Mouse (Mus musculus) intestine, embryonic 14.5 days (tissue): ENCODE measurements at regions not wholly inside any gene's neighbourhood (a gene's known extent, or its start where the extent isn't known, plus 50 kb on each side); places are given as distances from the start of the nearest gene placed in this dataset.

Source experiments
- ATAC-seq: fragments of 200-750 bp; cut with Nextera tagmentation; replicated peaks from 2 replicates; pipeline ENCODE4 v1.8.0; 2017; ENCODE audit warnings: low read depth, moderate number of reproducible peaks, moderate TSS enrichment, moderate library complexity; ENCODE audit not compliant: low FRiP score, low TSS enrichment
- DNase-seq: peaks from one replicate; pipeline ENCODE4 v3.0.0-alpha.2; 2018; ENCODE audit warnings: low spot score
- H3K27ac ChIP-seq: fragments of 300-500 bp; sonication (generic); 2 replicates; pipeline ENCODE4 v1.5.1; 2014; ENCODE audit warnings: low read depth, mild to moderate bottlenecking, control low read depth
- H3K27me3 ChIP-seq: fragments of 300-500 bp; sonication (generic); replicated peaks from 2 replicates; pipeline ENCODE4 v1.6.1; 2014; ENCODE audit warnings: low read length, control low read depth; ENCODE audit not compliant: control insufficient read depth, insufficient read depth
- H3K36me3 ChIP-seq: fragments of 300-500 bp; sonication (generic); 2 replicates; pipeline ENCODE4 v1.6.1; 2014; ENCODE audit warnings: low read length, control low read depth; ENCODE audit not compliant: control insufficient read depth, insufficient read depth
- H3K4me1 ChIP-seq: fragments of 300-500 bp; sonication (generic); replicated peaks from 2 replicates; pipeline ENCODE4 v1.6.1; 2014; ENCODE audit warnings: low read length, control low read depth, mixed read lengths; ENCODE audit not compliant: control insufficient read depth, insufficient read depth
- H3K4me2 ChIP-seq: fragments of 300-500 bp; sonication (generic); 2 replicates; pipeline ENCODE4 v1.6.1; 2014; ENCODE audit warnings: low read length
- H3K4me3 ChIP-seq: fragments of 300-500 bp; sonication (generic); 2 replicates; pipeline ENCODE4 v1.5.1; 2014; ENCODE audit warnings: low read depth, low read length, control low read depth, mixed read lengths
- H3K9ac ChIP-seq: fragments of 300-500 bp; sonication (generic); 2 replicates; pipeline ENCODE4 v1.6.1; 2014; ENCODE audit warnings: mild to moderate bottlenecking, low read length
- H3K9me3 ChIP-seq: fragments of 300-500 bp; sonication (generic); 2 replicates; pipeline ENCODE4 v1.6.1; 2016; ENCODE audit warnings: low read length, control low read depth; ENCODE audit not compliant: control insufficient read depth
- WGBS: fragments of 180-500 bp; shearing (Covaris S2); extraction: QIAGEN DNeasy Blood & Tissue Kit; methylation state at CpG from one replicate; pipeline ENCODE4 v1.1.7; 2014; 5-methylcytosine and 5-hydroxymethylcytosine counted together

DNA sequence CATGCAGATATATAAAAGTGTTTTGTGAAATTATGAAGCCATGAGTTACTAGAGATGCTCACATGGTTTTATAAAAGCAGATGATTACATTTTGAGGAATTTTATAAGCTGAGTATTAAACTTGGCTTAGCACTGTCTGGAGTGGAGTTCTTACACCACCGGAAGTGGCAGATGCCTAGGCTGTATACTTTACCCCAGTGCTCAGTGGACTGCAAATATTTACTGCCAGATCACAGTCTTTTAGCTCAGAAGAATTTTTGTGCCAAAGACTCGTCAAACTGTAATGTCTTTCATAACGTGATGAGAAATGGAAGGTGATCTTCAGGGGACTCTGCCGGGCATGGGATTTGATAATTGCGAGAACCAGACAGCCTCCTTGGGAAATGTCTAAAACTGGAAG, 136.1 kb upstream of the 9330182O14Rik start:
- Histone ChIP-seq H3K9me3 (no peaks in the 10 kb centered on the region), H3K4me2 (no peak overlapping the region), H3K27me3 (no peaks in the 10 kb centered on the region), H3K27ac (no peak overlapping the region), H3K4me1 (no peaks in the 10 kb centered on the region; the same call in 1 of the 2 replicates), H3K4me3 (no peak overlapping the region), H3K36me3 (no peaks in the 10 kb centered on the region), H3K9ac (no peak overlapping the region)
- no peak for DNase-seq
- WGBS = 37% methylated on average over 5 of the region's 5 CpGs
- no peak for ATAC-seq

DNA sequence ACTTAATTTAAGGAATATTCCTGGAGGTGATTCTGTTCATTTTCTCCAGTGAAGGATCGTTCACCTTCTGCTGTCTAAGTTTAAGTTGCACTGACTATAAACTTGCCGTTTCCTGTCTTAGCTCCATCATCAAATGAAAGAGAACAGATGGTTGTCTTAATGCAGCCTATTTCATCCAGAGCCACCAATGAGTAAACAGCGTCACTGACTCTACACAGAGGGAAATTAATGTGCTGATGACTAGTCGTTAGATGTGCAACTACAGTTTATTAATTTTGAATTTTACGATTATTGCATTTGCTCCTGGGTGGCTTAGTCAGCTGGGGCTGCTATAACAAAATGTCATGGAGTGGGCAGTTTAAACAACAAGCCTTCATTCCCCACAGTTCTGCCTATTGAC, 134.1 kb upstream of the 9330182O14Rik start:
- no peaks in the 10 kb centered on the region for H3K36me3 ChIP-seq
- DNase-seq = no peak
- no peak for ATAC-seq
- no peak overlapping the region for H3K4me3 ChIP-seq
- no peak overlapping the region for H3K4me2 ChIP-seq
- H3K9me3 ChIP-seq = no peaks in the 10 kb centered on the region
- no peak overlapping the region for H3K27ac ChIP-seq
- no peaks in the 10 kb centered on the region; the same call in 1 of the 2 replicates for H3K4me1 ChIP-seq
- no peaks in the 10 kb centered on the region for H3K27me3 ChIP-seq
- 39% methylated on average over 5 of the region's 5 CpGs for WGBS
- H3K9ac ChIP-seq = no peak overlapping the region

DNA sequence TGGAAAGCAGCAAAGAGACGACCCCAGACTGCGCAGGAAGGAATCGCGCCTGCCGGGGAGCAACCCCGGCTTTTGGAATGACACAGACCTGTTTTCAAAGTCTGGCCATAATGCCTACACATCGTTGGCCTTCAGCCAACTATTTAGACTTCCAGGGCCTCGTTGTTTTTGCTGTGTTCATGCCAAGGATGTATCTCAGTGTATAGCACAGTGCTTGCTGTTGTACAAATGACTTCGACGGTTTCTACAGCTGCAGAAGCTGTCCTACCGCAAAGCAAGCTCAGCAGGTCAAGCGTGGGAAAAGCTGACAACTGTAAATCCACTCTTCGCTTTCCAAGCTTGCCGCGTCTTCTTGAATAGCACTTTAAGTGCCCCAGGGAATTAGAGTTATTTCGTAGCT, 129.1 kb upstream of the 9330182O14Rik start:
- H3K9ac ChIP-seq = no peak overlapping the region
- DNase-seq (no peak), ATAC-seq (no peak)
- H3K4me2 ChIP-seq = no peak overlapping the region
- H3K27me3 ChIP-seq = no peaks in the 10 kb centered on the region
- H3K36me3 ChIP-seq = no peaks in the 10 kb centered on the region
- no peak overlapping the region for H3K27ac ChIP-seq
- H3K4me3 ChIP-seq = no peak overlapping the region
- WGBS = 71% methylated on average over 16 of the region's 16 CpGs
- H3K9me3 ChIP-seq = no peaks in the 10 kb centered on the region
- H3K4me1 ChIP-seq = no peaks in the 10 kb centered on the region; the same call in 1 of the 2 replicates

DNA sequence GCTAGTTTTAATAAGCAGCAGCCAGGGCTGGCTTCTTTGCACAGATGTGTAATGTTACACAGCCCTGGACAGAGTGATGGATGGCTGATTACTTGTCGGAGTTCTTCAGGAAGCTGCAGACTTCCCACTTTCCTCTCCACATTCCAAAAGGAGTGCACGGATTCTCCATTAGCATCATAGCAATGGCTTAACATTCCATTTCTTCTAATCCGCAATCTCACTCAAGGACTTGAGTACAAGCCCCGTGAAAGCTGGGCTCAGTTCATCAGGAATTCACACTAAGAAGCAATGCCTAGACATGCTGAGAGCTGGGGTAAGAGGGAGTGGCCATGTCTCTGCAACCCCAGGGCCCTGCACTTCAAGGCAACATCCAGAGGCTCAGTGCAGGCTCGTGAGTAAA, 126.3 kb upstream of the 9330182O14Rik start:
- Histone ChIP-seq H3K4me2 (0 out of 2 replicates have a peak overlapping the region, but pooled peaks have one; percentile 1), H3K9ac (no peak overlapping the region), H3K27ac (no peak overlapping the region), H3K27me3 (no peaks in the 10 kb centered on the region), H3K4me1 (no peaks in the 10 kb centered on the region), H3K4me3 (no peak overlapping the region), H3K9me3 (no peaks in the 10 kb centered on the region), H3K36me3 (no peaks in the 10 kb centered on the region)
- DNase-seq (no peak), ATAC-seq (no peak)
- WGBS = 10% methylated on average over 5 of the region's 5 CpGs

DNA sequence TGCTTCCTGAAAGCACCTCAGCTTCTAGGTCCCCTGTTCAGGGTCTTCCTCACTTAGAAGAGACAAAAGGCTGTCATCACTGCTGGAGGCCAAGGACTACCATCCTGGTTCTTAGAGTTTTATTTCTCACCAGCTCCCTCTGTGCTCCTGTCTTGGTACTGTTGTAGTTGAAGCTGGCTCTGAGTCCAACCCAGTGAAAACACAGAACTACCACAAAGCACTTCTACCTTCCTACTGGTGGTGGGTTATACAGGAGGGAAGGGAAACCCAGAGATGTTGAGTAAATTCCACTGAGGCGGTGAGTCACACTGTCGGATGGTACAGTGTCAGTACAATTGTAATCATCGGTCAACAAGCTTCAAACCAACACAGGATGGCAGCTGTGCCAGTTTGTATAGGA, 120.3 kb upstream of the 9330182O14Rik start:
- Histone ChIP-seq H3K4me1 (peaks cover 9% of the 10 kb centered on the region), H3K4me3 (no peak overlapping the region), H3K27me3 (no peaks in the 10 kb centered on the region), H3K4me2 (no peak overlapping the region), H3K27ac (no peak overlapping the region), H3K36me3 (no peaks in the 10 kb centered on the region), H3K9ac (no peak overlapping the region), H3K9me3 (no peaks in the 10 kb centered on the region)
- no peak for ATAC-seq
- no peak for DNase-seq
- WGBS = 95% methylated on average over 3 of the region's 3 CpGs

DNA sequence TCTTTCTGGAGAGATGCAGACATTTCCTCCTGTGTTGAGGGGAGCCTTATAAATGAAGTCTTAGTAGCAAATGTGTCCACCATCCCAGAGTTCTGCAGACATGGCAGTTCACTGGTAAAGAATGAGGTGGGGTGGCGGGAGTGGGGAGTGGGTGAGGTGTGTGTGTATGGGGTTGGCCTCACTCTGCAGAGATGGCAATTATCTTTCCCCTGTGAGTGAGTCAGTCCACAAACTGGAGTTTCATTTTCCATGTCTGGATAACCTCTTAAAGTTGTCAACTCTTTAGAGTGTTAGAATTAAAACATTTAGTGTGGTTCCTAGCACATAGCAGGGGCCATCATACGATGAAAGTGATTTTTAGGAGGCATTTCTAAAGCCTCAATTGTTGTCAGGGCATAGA, 117.1 kb upstream of the 9330182O14Rik start:
- Histone ChIP-seq H3K27ac (no peak overlapping the region), H3K27me3 (no peaks in the 10 kb centered on the region), H3K9ac (no peak overlapping the region), H3K4me2 (no peak overlapping the region), H3K4me1 (peaks cover 9% of the 10 kb centered on the region), H3K36me3 (no peaks in the 10 kb centered on the region), H3K9me3 (no peaks in the 10 kb centered on the region), H3K4me3 (no peak overlapping the region)
- no peak for DNase-seq
- no peak for ATAC-seq
- 63% methylated on average over 2 of the region's 2 CpGs for WGBS

DNA sequence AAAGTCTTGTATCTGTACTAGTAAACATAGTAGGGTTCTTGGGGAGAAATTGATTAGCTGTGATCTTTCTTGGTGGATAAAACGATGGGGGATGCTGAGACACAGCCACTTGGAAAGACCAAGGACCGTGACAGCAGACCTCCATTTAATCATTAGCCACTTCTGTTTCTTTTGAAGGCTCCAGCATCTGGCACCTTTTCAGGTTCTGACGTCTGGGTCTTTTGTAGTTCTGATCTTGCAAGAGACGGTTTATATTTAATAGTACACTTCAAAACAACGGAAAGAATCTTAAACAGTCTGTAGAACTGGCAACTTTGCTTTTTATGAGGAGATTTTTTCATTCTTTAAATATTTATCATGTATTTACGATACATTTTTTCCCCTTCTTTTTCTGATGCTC, 116.6 kb upstream of the 9330182O14Rik start:
- ATAC-seq (no peak), DNase-seq (no peak)
- H3K9ac ChIP-seq = no peak overlapping the region
- H3K9me3 ChIP-seq = no peaks in the 10 kb centered on the region
- H3K36me3 ChIP-seq = no peaks in the 10 kb centered on the region
- peak overlapping the region; percentile 27; the same call in 1 of the 2 replicates for H3K4me2 ChIP-seq
- H3K4me3 ChIP-seq = no peak overlapping the region
- H3K27ac ChIP-seq = no peak overlapping the region
- H3K4me1 ChIP-seq = peaks cover 9% of the 10 kb centered on the region
- no peaks in the 10 kb centered on the region for H3K27me3 ChIP-seq
- 24% methylated on average over 6 of the region's 6 CpGs for WGBS

DNA sequence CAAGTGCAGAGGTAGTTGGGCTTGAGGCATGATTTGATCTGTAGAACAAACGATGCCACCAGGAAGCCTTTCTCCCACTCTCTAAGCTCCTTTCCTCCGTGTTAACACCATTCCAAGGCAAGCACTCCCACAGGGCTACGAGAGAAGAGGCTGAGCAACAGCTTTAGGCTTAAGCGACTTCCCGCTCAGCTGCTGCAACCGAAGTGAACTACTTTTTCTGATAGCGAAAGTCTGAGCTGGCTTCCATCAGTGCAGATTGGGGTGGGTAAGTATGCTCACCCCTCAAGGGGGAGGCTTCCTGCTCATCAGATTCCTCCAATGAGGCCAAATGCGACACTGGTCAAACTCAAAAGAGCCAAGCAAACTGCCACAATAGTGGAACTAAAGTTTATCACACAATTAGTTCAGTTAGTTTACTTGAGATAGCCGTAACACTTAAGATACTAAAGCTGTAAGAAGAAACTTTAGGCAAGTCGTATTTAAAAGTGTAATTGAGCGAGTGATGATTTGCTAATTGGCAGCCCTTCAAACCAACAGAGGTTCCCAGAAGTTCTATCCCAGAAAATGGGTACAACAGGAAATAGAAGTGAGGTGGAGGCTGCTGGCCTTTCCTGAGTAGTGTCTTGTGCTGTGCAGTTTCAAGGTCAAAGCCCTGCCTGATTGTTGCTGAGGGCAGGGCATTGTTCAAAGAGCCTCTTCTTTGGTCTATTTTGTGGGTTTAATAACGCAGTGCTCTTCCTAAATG, 115.9 kb upstream of the 9330182O14Rik start:
- H3K27me3 ChIP-seq = no peaks in the 10 kb centered on the region
- no peak overlapping the region for H3K9ac ChIP-seq
- no peaks in the 10 kb centered on the region for H3K36me3 ChIP-seq
- H3K9me3 ChIP-seq = no peaks in the 10 kb centered on the region
- WGBS = 22% methylated on average over 12 of the region's 12 CpGs
- no peak overlapping the region for H3K27ac ChIP-seq
- ATAC-seq (no peak), DNase-seq (peak; percentile 55)
- H3K4me2 ChIP-seq = peak overlapping the region; percentile 27; the same call in 1 of the 2 replicates
- peaks cover 9% of the 10 kb centered on the region for H3K4me1 ChIP-seq
- no peak overlapping the region for H3K4me3 ChIP-seq

DNA sequence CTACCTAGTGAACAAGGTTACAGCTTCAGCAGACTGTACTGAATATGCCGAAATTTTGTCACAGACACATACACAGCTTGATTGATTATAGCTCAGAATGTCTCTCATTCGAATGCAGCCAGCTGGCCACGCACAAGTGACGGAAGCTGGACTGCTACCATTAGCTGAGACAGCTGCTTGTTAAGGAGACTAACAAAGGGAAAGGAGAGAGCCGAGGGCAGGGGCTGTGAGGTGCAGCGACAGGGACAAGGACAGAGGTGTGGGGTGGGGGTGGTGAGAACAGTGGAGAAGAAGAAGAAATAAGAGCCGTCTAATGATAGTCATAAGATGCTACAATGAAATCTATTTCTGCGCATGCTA, 115.4 kb upstream of the 9330182O14Rik start:
- no peak for DNase-seq
- no peak overlapping the region for H3K4me2 ChIP-seq
- peaks cover 9% of the 10 kb centered on the region for H3K4me1 ChIP-seq
- H3K4me3 ChIP-seq = no peak overlapping the region
- no peaks in the 10 kb centered on the region for H3K36me3 ChIP-seq
- no peaks in the 10 kb centered on the region for H3K9me3 ChIP-seq
- no peak overlapping the region for H3K9ac ChIP-seq
- no peak for ATAC-seq
- no peak overlapping the region for H3K27ac ChIP-seq
- no peaks in the 10 kb centered on the region for H3K27me3 ChIP-seq
- WGBS = 40% methylated on average over 8 of the region's 8 CpGs
